Mouse (Mus musculus) CH12.LX (cell line): ENCODE data around the gene Numb. TPM values are rescaled to one million over a fixed set of nuclear protein-coding genes. Genes with fewer than 3 reads are reported as not detected.

Experiments used
- DNase-seq: peaks from one replicate; pipeline ENCODE4 v3.0.0-alpha.2; 2013; ENCODE audit errors: extremely low read depth
- H3K27ac ChIP-seq: 2 replicates; pipeline ENCODE4 v1.5.1; 2012; ENCODE audit warnings: low read depth, mild to moderate bottlenecking, control low read depth, moderate library complexity; ENCODE audit not compliant: insufficient read depth
- H3K27me3 ChIP-seq: replicated peaks from 2 replicates; pipeline ENCODE3; 2012; ENCODE audit warnings: inconsistent platforms
- H3K36me3 ChIP-seq, 2 experiments: replicated peaks in 1 of 2; 2 replicates each; pipeline versions ENCODE3 to v1.6.1; 2012; ENCODE audit warnings: inconsistent platforms in 1 of 2, low read length in 1 of 2, mild to moderate bottlenecking in 1 of 2, mixed read lengths in 1 of 2, moderate library complexity in 1 of 2; ENCODE audit not compliant: control insufficient read depth in 1 of 2, insufficient read depth in 1 of 2
- H3K4me1 ChIP-seq, 2 experiments: 2 replicates each; pipeline ENCODE4 v1.6.1; 2012; ENCODE audit warnings: inconsistent platforms in 1 of 2, moderate library complexity in 1 of 2; ENCODE audit not compliant: insufficient read depth in 2 of 2, control insufficient read depth in 1 of 2
- H3K4me2 ChIP-seq: 2 replicates; pipeline ENCODE4 v1.6.1; 2012; ENCODE audit warnings: low read depth, mild to moderate bottlenecking, control low read depth; ENCODE audit not compliant: poor library complexity, insufficient read depth, severe bottlenecking
- H3K4me3 ChIP-seq, 3 experiments: fragments of 150-350 bp in 1 of 3; sonication (generic) in 1 of 3; replicated peaks in 1 of 3; 2 replicates each; pipeline versions ENCODE3 to v1.5.1; 2011 to 2012; ENCODE audit warnings: low read depth in 2 of 3, low read length in 2 of 3, mild to moderate bottlenecking in 2 of 3, moderate library complexity in 2 of 3, control low read depth in 1 of 3, improper control_type of control experiment in 1 of 3, inconsistent platforms in 1 of 3, mixed read lengths in 1 of 3; ENCODE audit not compliant: poor library complexity in 1 of 3
- H3K79me2 ChIP-seq: replicated peaks from 2 replicates; pipeline ENCODE4 v1.6.1; 2012; ENCODE audit warnings: mild to moderate bottlenecking, moderate library complexity; ENCODE audit not compliant: control insufficient read depth, poor library complexity, insufficient read depth, severe bottlenecking; ENCODE audit errors: extremely low read depth
- H3K9ac ChIP-seq: 2 replicates; pipeline ENCODE4 v1.6.1; 2012; ENCODE audit warnings: low read depth, mild to moderate bottlenecking, control low read depth, moderate library complexity; ENCODE audit not compliant: insufficient read depth
- H3K9me3 ChIP-seq: replicated peaks from 2 replicates; pipeline ENCODE3; 2012; ENCODE audit warnings: low read length, inconsistent platforms, mixed read lengths
- BHLHE40 ChIP-seq: IDR thresholded peaks from 2 replicates; pipeline ENCODE4 v1.6.1; 2011; ENCODE audit warnings: mild to moderate bottlenecking, low read depth, low read length, improper control_type of control experiment
- CHD1 ChIP-seq: IDR thresholded peaks from 2 replicates; pipeline ENCODE4 v1.6.1; 2012; ENCODE audit warnings: low read depth, low read length, improper control_type of control experiment, inconsistent platforms
- CHD2 ChIP-seq: IDR thresholded peaks from 2 replicates; pipeline ENCODE4 v1.6.1; 2011; ENCODE audit warnings: low read length, improper control_type of control experiment
- E2F4 ChIP-seq: IDR thresholded peaks from 2 replicates; pipeline ENCODE4 v1.6.1; 2011; ENCODE audit warnings: low read depth, low read length, improper control_type of control experiment; ENCODE audit not compliant: insufficient replicate concordance
- ELF1 ChIP-seq: IDR thresholded peaks from 2 replicates; pipeline ENCODE4 v1.6.1; 2014; ENCODE audit warnings: low read depth, mild to moderate bottlenecking, inconsistent platforms, low read length, improper control_type of control experiment
- GABPA ChIP-seq: IDR thresholded peaks from 2 replicates; pipeline ENCODE4 v1.6.1; 2012; ENCODE audit warnings: low read depth, low read length, improper control_type of control experiment, inconsistent platforms; ENCODE audit not compliant: insufficient replicate concordance
- IRF4 ChIP-seq: IDR thresholded peaks from 2 replicates; pipeline ENCODE4 v1.6.1; 2014; ENCODE audit warnings: low read depth, mild to moderate bottlenecking, inconsistent platforms, low read length, improper control_type of control experiment
- JUN ChIP-seq: IDR thresholded peaks from 2 replicates; pipeline ENCODE4 v1.6.1; 2011; ENCODE audit warnings: low read depth, mild to moderate bottlenecking, low read length, improper control_type of control experiment, moderate library complexity; ENCODE audit not compliant: insufficient read depth
- KAT2A ChIP-seq: IDR thresholded peaks from 2 replicates; pipeline ENCODE4 v1.6.1; 2012; ENCODE audit warnings: low read length, improper control_type of control experiment, inconsistent platforms; ENCODE audit not compliant: insufficient replicate concordance
- MAFK ChIP-seq: IDR thresholded peaks from 2 replicates; pipeline ENCODE4 v1.6.1; 2011; ENCODE audit warnings: low read length, improper control_type of control experiment; ENCODE audit not compliant: insufficient replicate concordance
- MAX ChIP-seq: IDR thresholded peaks from 2 replicates; pipeline ENCODE4 v1.6.1; 2011; ENCODE audit warnings: low read length, improper control_type of control experiment
- MAZ ChIP-seq: IDR thresholded peaks from 2 replicates; pipeline ENCODE4 v1.6.1; 2012; ENCODE audit warnings: low read depth, mild to moderate bottlenecking, inconsistent platforms, low read length, improper control_type of control experiment, moderate library complexity
- POLR2A ChIP-seq: IDR thresholded peaks from 2 replicates; pipeline ENCODE4 v1.6.1; 2011; ENCODE audit warnings: low read depth, mild to moderate bottlenecking, improper control_type of control experiment, low read length
- POLR2AphosphoS2 ChIP-seq: IDR thresholded peaks from 2 replicates; pipeline ENCODE4 v1.6.1; 2011; ENCODE audit warnings: low read depth, low read length, improper control_type of control experiment
- SMC3 ChIP-seq: IDR thresholded peaks from 2 replicates; pipeline ENCODE4 v1.6.1; 2011; ENCODE audit warnings: low read depth, low read length, improper control_type of control experiment
- TBP ChIP-seq: conservative IDR thresholded peaks from 2 replicates; pipeline ENCODE4 v1.6.1; 2011; ENCODE audit warnings: low read depth, low read length, improper control_type of control experiment
- TCF12 ChIP-seq: IDR thresholded peaks from 2 replicates; pipeline ENCODE4 v1.6.1; 2014; ENCODE audit warnings: low read depth, mild to moderate bottlenecking, inconsistent platforms, low read length, improper control_type of control experiment
- ZKSCAN1 ChIP-seq: IDR thresholded peaks from 2 replicates; pipeline ENCODE4 v1.6.1; 2012; ENCODE audit warnings: low read depth, inconsistent platforms, low read length, improper control_type of control experiment, borderline replicate concordance
- ZNF384 ChIP-seq: IDR thresholded peaks from 2 replicates; pipeline ENCODE4 v1.6.1; 2012; ENCODE audit warnings: low read depth, low read length, improper control_type of control experiment, inconsistent platforms
- dilution Hi-C: fragments of 300-500 bp; cut with MboI; formaldehyde crosslinking; loops from 2 replicates; pipeline ENCODE4 v1.14.3; 2020; ENCODE audit warnings: low sequenced_read_pairs; ENCODE audit not compliant: extremely low pct_unique_long_range_greater_than_20kb, extremely low pct_ligation_motif_present
- in situ Hi-C: fragments of 300-500 bp; cut with MboI; formaldehyde crosslinking; loops from 3 replicates; pipeline ENCODE4 v1.14.3; 2019; ENCODE audit warnings: low sequenced_read_pairs, low pct_ligation_motif_present, low pct_unique_long_range_greater_than_20kb, mixed read lengths
- polyA plus RNA-seq: library from polyadenylated mRNA; unstranded; fragments of >175 nt; gene quantifications from 2 replicates; pipeline ENCODE4 v1.2.1, GENCODE M21; 2012; ENCODE audit warnings: low read depth; ENCODE audit not compliant: insufficient read length
- total RNA-seq, 2 experiments: library from RNA; depleted of rRNA; stranded (reverse); fragments of 300-350 nt in 1 of 2; fragments of >200 nt in 1 of 2; gene quantifications; 2 replicates each; pipeline ENCODE4 v1.2.3; 2012 to 2014

Numb gene
- total and polyA plus RNA-seq, 3 experiments: 5.3 to 6.9 (median 5.7) TPM

DNA sequence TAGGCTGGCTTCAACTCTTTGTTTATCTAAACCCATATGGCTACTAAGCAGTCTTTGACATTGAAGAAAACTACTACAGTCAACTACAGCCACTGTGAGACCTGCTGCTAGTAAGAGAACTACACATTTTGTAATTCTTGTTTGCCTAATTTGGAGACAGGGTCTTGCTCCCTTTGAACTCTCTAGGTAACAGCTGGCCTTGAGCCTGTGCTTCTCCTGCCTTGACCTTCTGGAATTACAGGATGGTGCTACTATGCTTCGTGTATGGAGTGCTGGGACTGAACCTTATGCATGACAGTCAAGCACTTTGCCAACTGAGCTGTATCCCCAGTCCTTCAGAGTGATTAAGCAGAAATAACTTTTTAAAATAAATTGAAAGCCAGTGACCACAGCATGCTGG is 105.1 kb downstream of the Numb start:
- no peak for DNase-seq
- in situ Hi-C loops: no loop called here
- Histone ChIP-seq H3K27ac (no peak overlapping the region), H3K4me3 (no peak overlapping the region), H3K4me1 (peaks cover 0 to 14% of the 10 kb centered on the region in 2 experiments; a peak in 2 of 4 replicates), H3K27me3 (no peaks in the 10 kb centered on the region), H3K9me3 (no peaks in the 10 kb centered on the region), H3K79me2 (no peaks in the 10 kb centered on the region), H3K4me2 (no peak overlapping the region), H3K9ac (no peak overlapping the region), H3K36me3 (peaks cover 0 to 8% of the 10 kb centered on the region in 2 experiments)
- dilution Hi-C loops: no loop called here
- no peak for TF ChIP-seq BHLHE40
- no peak for TF ChIP-seq MAZ
- no peak for TF ChIP-seq TCF12
- TF ChIP-seq POLR2A: no peak

DNA sequence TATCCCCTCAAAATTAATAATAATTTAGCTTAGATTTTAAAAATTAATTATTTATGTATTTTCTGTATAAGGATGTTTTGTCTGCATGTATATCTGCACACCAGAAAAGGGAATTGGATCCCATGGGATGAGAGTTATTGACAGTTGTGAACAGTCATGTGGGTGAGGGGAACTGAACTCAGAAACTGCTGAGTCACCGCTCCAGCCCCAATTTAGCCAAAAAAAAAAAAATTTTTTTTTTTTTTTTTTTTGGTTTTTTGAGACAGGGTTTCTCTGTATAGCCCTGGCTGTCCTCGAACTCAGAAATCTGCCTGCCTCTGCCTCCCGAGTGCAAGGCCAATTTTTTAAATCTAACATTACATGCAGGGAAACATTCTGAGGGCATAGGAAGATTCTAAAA is 109.8 kb downstream of the Numb start:
- dilution Hi-C loops: no loop called here
- peak; percentile 19 for DNase-seq
- Histone ChIP-seq H3K4me3 (no peak overlapping the region), H3K4me2 (no peak overlapping the region), H3K27me3 (no peaks in the 10 kb centered on the region), H3K79me2 (no peaks in the 10 kb centered on the region), H3K36me3 (peaks cover 5 to 16% of the 10 kb centered on the region in 2 experiments), H3K9me3 (no peaks in the 10 kb centered on the region), H3K9ac (no peak overlapping the region), H3K4me1 (peaks cover 0 to 18% of the 10 kb centered on the region in 2 experiments; a peak in 2 of 4 replicates), H3K27ac (no peak overlapping the region)
- in situ Hi-C loops: no loop called here
- TF ChIP-seq CHD2 (no peak), ZNF384 (peak; percentile 90), ELF1 (no peak), MAFK (peak; percentile 89), TBP (no peak), POLR2AphosphoS2 (no peak), JUN (no peak), SMC3 (no peak), IRF4 (no peak), CHD1 (no peak), ZKSCAN1 (no peak), BHLHE40 (no peak), KAT2A (no peak), GABPA (no peak), E2F4 (no peak), MAX (no peak)
